Mouse (Mus musculus) myocyte (in vitro differentiated cells): ENCODE data around the gene Iqschfp. TPM values are rescaled to one million over a fixed set of nuclear protein-coding genes. Genes with fewer than 3 reads are reported as not detected.

Source experiments
- H3K27me3 ChIP-seq: one replicate; pipeline ENCODE4 v1.6.1; 2011; ENCODE audit not compliant: control insufficient read depth, insufficient read depth, insufficient read length
- H3K36me3 ChIP-seq: one replicate; pipeline ENCODE4 v1.6.1; 2011; ENCODE audit not compliant: control insufficient read depth, insufficient read depth
- H3K4me2 ChIP-seq: one replicate; pipeline ENCODE4 v1.6.1; 2011; ENCODE audit warnings: low read depth, control low read depth
- H3K4me3 ChIP-seq: one replicate; pipeline ENCODE4 v1.5.1; 2011; ENCODE audit warnings: mild to moderate bottlenecking, control low read depth, moderate library complexity
- H3K79me2 ChIP-seq: one replicate; pipeline ENCODE4 v1.6.1; 2011; ENCODE audit not compliant: control insufficient read depth, insufficient read depth
- H3ac ChIP-seq: one replicate; pipeline ENCODE4 v1.6.1; 2011; ENCODE audit not compliant: control insufficient read depth, insufficient read length
- CEBPB ChIP-seq: IDR thresholded peaks from 2 replicates; pipeline ENCODE4 v1.6.1; 2011; ENCODE audit warnings: mild to moderate bottlenecking, moderate library complexity; ENCODE audit not compliant: poor library complexity, insufficient read depth, severe bottlenecking
- E2F4 ChIP-seq: IDR thresholded peaks from one replicate; pipeline ENCODE4 v1.6.1; 2011; ENCODE audit warnings: mild to moderate bottlenecking, control low read depth, moderate library complexity; ENCODE audit not compliant: insufficient read depth
- MAX ChIP-seq: IDR thresholded peaks from one replicate; pipeline ENCODE4 v1.6.1; 2011; ENCODE audit warnings: low read depth, mild to moderate bottlenecking, control low read depth
- MYOD1 ChIP-seq, 3 experiments: IDR thresholded peaks; one replicate each; pipeline ENCODE4 v1.6.1; 2011; ENCODE audit warnings: control low read depth in 2 of 3, low read depth in 2 of 3, mild to moderate bottlenecking in 2 of 3, moderate library complexity in 1 of 3; ENCODE audit not compliant: insufficient read length in 2 of 3, control insufficient read depth in 1 of 3
- MYOG ChIP-seq, 3 experiments: IDR thresholded peaks; one replicate each; pipeline ENCODE4 v1.6.1; 2011; ENCODE audit warnings: control low read depth in 2 of 3, low read depth in 2 of 3, mild to moderate bottlenecking in 2 of 3; ENCODE audit not compliant: insufficient read length in 2 of 3, control insufficient read depth in 1 of 3, insufficient read depth in 1 of 3
- POLR2A ChIP-seq: IDR thresholded peaks from one replicate; pipeline ENCODE4 v1.6.1; 2011; ENCODE audit warnings: low read depth, mild to moderate bottlenecking, control low read depth, moderate library complexity; ENCODE audit not compliant: insufficient read length
- POLR2AphosphoS2 ChIP-seq: IDR thresholded peaks from one replicate; pipeline ENCODE4 v1.6.1; 2011; ENCODE audit warnings: low read depth, control low read depth; ENCODE audit not compliant: insufficient read length
- REST ChIP-seq: IDR thresholded peaks from one replicate; pipeline ENCODE4 v1.6.1; 2011; ENCODE audit warnings: mild to moderate bottlenecking, control low read depth, moderate library complexity; ENCODE audit not compliant: insufficient read depth, insufficient read length
- SRF ChIP-seq: IDR thresholded peaks from one replicate; pipeline ENCODE4 v1.6.1; 2011; ENCODE audit warnings: low read depth; ENCODE audit not compliant: control insufficient read depth, insufficient read length
- TCF12 ChIP-seq: IDR thresholded peaks from one replicate; pipeline ENCODE4 v1.6.1; 2011; ENCODE audit warnings: mild to moderate bottlenecking, control low read depth; ENCODE audit not compliant: poor library complexity, insufficient read depth, severe bottlenecking
- TCF3 ChIP-seq: IDR thresholded peaks from one replicate; pipeline ENCODE4 v1.6.1; 2011; ENCODE audit warnings: low read depth, control low read depth; ENCODE audit not compliant: insufficient read length
- USF1 ChIP-seq: IDR thresholded peaks from one replicate; pipeline ENCODE4 v1.6.1; 2011; ENCODE audit warnings: low read depth, mild to moderate bottlenecking, control low read depth, moderate library complexity
- polyA plus RNA-seq: library from polyadenylated mRNA; unstranded; fragments of >200 nt; fragmentation: generic; extraction: Trizol; gene quantifications from one replicate; pipeline ENCODE4 v1.2.1, GENCODE M21; 2012; ENCODE audit warnings: missing spikeins

The Iqschfp gene
- polyA plus RNA-seq, 1 experiment, result not detected

GRCm38 (mm10) chr3:68656607-68657352 is 764.7 kb downstream of the Iqschfp start:
- Histone ChIP-seq H3K4me3 (no peak overlapping the region), H3K4me2 (peak overlapping the region; percentile 72)
- peak; percentile 2 for TF ChIP-seq USF1
- TF ChIP-seq TCF12, result peak; percentile 3
- TF ChIP-seq TCF3, result no peak
- TF ChIP-seq MYOG (IDR thresholded peaks at IDR 0.05; ENCODE audit: control insufficient read depth in 1 of 3, insufficient read depth in 1 of 3, insufficient read length in 2 of 3, low read depth in 2 of 3), result peak in 1 of 3 experiments; percentile 42
- peak in 2 of 3 experiments; percentile 39 to 62 for TF ChIP-seq MYOD1 (IDR thresholded peaks at IDR 0.05; ENCODE audit: control insufficient read depth in 1 of 3, insufficient read length in 2 of 3, low read depth in 2 of 3)
- TF ChIP-seq SRF, result no peak

GRCm38 (mm10) chr3:68657589-68658245 is 765.7 kb downstream of the Iqschfp start:
- H3K4me3 ChIP-seq, result no peak overlapping the region
- TF ChIP-seq MYOD1 (IDR thresholded peaks at IDR 0.05; ENCODE audit: control insufficient read depth in 1 of 3, insufficient read length in 2 of 3, low read depth in 2 of 3) (peak in 1 of 3 experiments; percentile 54), USF1 (no peak), MYOG (IDR thresholded peaks at IDR 0.05; ENCODE audit: control insufficient read depth in 1 of 3, insufficient read depth in 1 of 3, insufficient read length in 2 of 3, low read depth in 2 of 3) (peak in 1 of 3 experiments; percentile 53)
- no peaks in the 10 kb centered on the region for H3K27me3 ChIP-seq
- no peaks in the 10 kb centered on the region for H3K36me3 ChIP-seq
- H3K79me2 ChIP-seq, result no peaks in the 10 kb centered on the region
- peak overlapping the region; percentile 72 for H3K4me2 ChIP-seq
- H3ac ChIP-seq, result no peak overlapping the region

More at GRCm38 (mm10) chr3:68656607-68657352, 764.7 kb downstream of the Iqschfp start:
- H3K36me3 ChIP-seq, result no peaks in the 10 kb centered on the region
- no peaks in the 10 kb centered on the region for H3K27me3 ChIP-seq
- no peak overlapping the region for H3ac ChIP-seq
- H3K79me2 ChIP-seq, result no peaks in the 10 kb centered on the region

DNA sequence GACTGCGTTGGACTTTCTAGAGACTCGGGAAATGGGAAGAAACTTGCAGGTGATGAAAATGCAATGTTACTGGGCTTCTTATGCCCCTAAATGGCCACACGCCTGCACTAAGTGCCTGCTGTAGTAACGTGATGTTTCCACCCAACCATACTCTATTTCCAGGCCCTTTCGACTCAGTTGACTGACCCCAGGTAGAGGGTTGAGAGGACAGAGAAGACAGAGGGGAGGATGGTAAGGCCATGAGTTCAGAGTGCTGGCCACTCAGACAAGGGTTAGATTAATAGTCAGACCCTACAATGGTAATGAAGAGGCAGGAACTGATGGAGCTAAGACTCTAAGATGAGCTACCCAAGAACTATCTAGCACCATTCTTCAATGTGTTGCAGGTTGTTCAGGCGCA is 768.0 kb downstream of the Iqschfp start:
- TF ChIP-seq POLR2AphosphoS2 (no peak), E2F4 (no peak), MYOD1 (IDR thresholded peaks at IDR 0.05; ENCODE audit: control insufficient read depth in 1 of 3, insufficient read length in 2 of 3, low read depth in 2 of 3) (no peak), TCF12 (no peak), MAX (no peak)
- H3K27me3 ChIP-seq, result no peaks in the 10 kb centered on the region
- H3K4me2 ChIP-seq, result no peak overlapping the region
- H3K79me2 ChIP-seq, result no peaks in the 10 kb centered on the region
- no peak overlapping the region for H3ac ChIP-seq
- no peak overlapping the region for H3K4me3 ChIP-seq
- H3K36me3 ChIP-seq, result no peaks in the 10 kb centered on the region

DNA sequence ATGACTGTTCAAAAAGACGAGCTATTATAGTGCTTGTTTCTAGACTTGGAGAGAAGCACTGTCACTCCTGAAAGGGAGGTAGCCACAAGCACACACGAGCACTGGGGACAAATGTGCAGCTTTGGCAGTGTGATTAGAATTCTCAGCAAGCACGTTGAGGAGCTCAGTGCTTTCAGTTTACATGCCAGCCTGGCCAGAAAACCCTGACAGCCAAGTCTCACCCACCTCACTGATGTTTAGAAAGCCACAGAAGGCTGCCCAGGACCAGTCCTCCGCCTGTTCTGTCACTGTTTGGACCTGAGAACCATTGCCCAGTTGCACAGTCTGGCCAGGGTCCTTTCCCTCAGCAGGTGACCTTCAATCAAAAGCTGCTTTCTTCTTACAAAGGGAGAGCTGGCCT is 768.5 kb downstream of the Iqschfp start:
- Histone ChIP-seq H3K4me3 (no peak overlapping the region), H3K4me2 (no peak overlapping the region), H3K27me3 (no peaks in the 10 kb centered on the region), H3K36me3 (no peaks in the 10 kb centered on the region), H3ac (no peak overlapping the region), H3K79me2 (no peaks in the 10 kb centered on the region)
- TF ChIP-seq REST (no peak), E2F4 (no peak), MAX (no peak), TCF12 (no peak), POLR2A (no peak), CEBPB (no peak), USF1 (no peak), POLR2AphosphoS2 (no peak), MYOD1 (IDR thresholded peaks at IDR 0.05; ENCODE audit: control insufficient read depth in 1 of 3, insufficient read length in 2 of 3, low read depth in 2 of 3) (no peak), TCF3 (no peak), SRF (no peak), MYOG (IDR thresholded peaks at IDR 0.05; ENCODE audit: control insufficient read depth in 1 of 3, insufficient read depth in 1 of 3, insufficient read length in 2 of 3, low read depth in 2 of 3) (no peak)

- H3ac ChIP-seq, result no peak overlapping the region
- H3K4me3 ChIP-seq, result no peak overlapping the region
- H3K27me3 ChIP-seq, result no peaks in the 10 kb centered on the region
- no peaks in the 10 kb centered on the region for H3K79me2 ChIP-seq
- TF ChIP-seq POLR2AphosphoS2 (no peak), SRF (no peak), TCF3 (no peak), CEBPB (no peak), MAX (no peak), REST (no peak), MYOD1 (IDR thresholded peaks at IDR 0.05; ENCODE audit: control insufficient read depth in 1 of 3, insufficient read length in 2 of 3, low read depth in 2 of 3) (no peak), E2F4 (no peak), MYOG (IDR thresholded peaks at IDR 0.05; ENCODE audit: control insufficient read depth in 1 of 3, insufficient read depth in 1 of 3, insufficient read length in 2 of 3, low read depth in 2 of 3) (no peak), USF1 (no peak), TCF12 (no peak), POLR2A (no peak)
- H3K4me2 ChIP-seq, result no peak overlapping the region
- H3K36me3 ChIP-seq, result no peaks in the 10 kb centered on the region
Observed at GRCm38 (mm10) chr3:68662386-68662785, 770.4 kb downstream of the Iqschfp start.
